Mouse (Mus musculus) ES-E14 (cell line): ENCODE results near the gene Foxa2.

ENCODE experiments used
- CHD2 ChIP-seq: IDR thresholded peaks from 2 replicates; pipeline ENCODE4 v1.6.1; 2014; ENCODE audit warnings: mild to moderate bottlenecking, low read depth, low read length, inconsistent platforms
- HCFC1 ChIP-seq: IDR thresholded peaks from 2 replicates; pipeline ENCODE4 v1.6.1; 2012; ENCODE audit warnings: low read length, inconsistent platforms, borderline replicate concordance; ENCODE audit not compliant: insufficient read depth
- MAFK ChIP-seq: IDR thresholded peaks from 2 replicates; pipeline ENCODE4 v1.6.1; 2014; ENCODE audit warnings: mild to moderate bottlenecking, low read depth, low read length, inconsistent platforms; ENCODE audit not compliant: insufficient read depth
- ZC3H11A ChIP-seq: IDR thresholded peaks from 2 replicates; pipeline ENCODE4 v1.6.1; 2012; ENCODE audit warnings: low read depth, mild to moderate bottlenecking, inconsistent platforms, low read length, borderline replicate concordance
- ZNF384 ChIP-seq: IDR thresholded peaks from 2 replicates; pipeline ENCODE4 v1.6.1; 2012; ENCODE audit warnings: low read depth, low read length, inconsistent platforms

- no peak for TF ChIP-seq ZC3H11A
- TF ChIP-seq ZNF384: no peak
- no peak for TF ChIP-seq MAFK
- TF ChIP-seq CHD2: no peak
- TF ChIP-seq HCFC1: no peak
Observed at GRCm38 (mm10) chr2:148085529-148085928, 38.8 kb upstream of the Foxa2 start.
